Mouse (Mus musculus): ENCODE data around the gene Pla2g3. TPM values are rescaled to one million over a fixed set of nuclear protein-coding genes. Genes with fewer than 3 reads are reported as not detected.

Pla2g3 gene
- total RNA-seq, 2 experiments from 2014 or later: 0.20 TPM; not detected in 1

- DNase-seq: no peak
These were observed 48.8 kb downstream of the Pla2g3 start for GRCm38 (mm10) chr11:3536745-3537333.

GRCm38 (mm10) chr11:3537711-3538110 lies 49.6 kb downstream of the Pla2g3 start:
- no peak for DNase-seq

GRCm38 (mm10) chr11:3538341-3538740 lies 50.3 kb downstream of the Pla2g3 start:
- DNase-seq: no peak

DNA sequence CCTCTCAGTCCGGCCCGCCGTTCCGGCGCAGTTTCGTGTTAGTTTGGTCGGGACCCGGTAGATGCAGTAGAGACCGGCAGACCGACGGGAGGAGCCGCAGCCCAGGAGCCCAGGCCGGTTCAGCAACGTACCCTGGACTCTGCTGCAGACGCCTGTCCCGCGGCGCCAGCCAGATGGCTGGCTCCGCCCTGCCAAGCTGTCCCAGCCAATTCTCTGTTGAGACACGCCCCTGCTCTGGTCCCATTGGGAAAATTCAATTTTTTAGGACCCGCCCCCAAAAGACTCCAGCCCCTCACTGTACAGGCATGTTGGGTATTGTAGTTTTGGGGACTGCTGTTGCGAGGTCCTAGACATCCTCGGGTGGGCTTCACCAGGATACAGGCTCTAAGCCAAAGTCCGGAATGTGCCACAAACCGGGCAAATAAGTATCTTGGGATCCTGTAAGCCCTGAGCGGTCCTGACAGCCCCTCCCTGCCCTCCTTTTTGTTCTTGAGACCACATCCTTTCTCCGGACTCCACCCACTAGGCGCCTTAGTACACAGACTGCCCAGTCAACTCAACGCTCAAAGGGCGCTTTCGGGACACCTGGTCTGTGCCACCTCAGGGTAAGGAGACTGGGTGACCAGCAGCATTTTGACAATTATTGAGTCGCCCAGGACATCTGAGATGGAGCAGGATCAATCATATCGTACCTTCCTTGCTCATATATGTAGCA lies 51.2 kb downstream of the Pla2g3 start:
- DNase-seq: peak; percentile 91 to 93

DNA sequence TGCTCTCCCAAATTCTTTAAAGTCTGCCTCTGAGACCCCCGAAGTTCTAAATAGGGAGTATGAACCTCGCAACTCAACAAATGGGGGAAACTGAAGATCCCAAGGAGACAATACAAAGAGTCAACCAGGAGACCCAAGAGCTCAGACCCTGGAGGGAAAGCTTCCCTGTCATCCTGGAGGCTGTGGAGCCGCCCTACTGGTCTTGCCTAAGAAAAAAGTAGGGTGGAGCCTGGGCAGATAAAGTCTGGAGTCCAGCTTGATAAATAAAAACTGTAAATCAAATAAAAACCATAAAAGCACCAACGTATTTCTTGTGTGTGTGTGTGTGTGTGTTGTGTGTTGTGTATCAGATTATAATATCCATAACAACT lies 51.7 kb downstream of the Pla2g3 start:
- DNase-seq: no peak

DNA sequence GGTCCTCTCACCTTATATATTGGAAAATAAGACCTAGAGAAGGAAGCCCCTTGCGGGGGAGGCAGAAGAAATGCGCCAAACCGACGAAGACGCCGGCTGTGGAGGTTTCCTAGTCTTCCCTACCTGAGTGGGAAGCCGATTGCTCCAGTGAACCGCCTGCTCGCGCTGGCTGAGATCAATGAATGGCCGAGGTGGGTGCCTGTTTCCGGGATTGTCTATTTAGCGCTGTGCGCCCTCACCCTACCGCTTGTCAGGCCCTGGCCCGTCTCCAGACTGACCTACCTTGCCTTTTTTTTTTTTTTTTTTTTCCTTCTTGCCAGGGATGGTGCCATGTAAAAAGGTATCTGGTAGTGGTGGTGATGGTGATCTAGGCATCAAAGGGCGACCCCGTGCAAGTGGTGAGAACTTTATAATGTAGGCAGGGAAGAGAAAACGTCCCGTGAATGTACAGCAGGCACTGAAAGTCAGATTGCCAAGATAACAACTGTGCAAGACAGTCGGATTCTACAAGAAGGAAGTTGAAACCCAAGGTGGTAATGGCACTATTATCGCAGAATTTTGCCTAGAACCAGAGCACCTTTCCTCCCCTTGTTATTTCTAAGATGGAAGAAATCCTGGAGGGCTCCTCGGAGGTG lies 52.5 kb downstream of the Pla2g3 start, which contains the start of gene Smtn:
Gene Smtn (minus strand): TSS at position 162 of the 635 bp plus-strand sequence.
- DNase-seq: no peak

DNA sequence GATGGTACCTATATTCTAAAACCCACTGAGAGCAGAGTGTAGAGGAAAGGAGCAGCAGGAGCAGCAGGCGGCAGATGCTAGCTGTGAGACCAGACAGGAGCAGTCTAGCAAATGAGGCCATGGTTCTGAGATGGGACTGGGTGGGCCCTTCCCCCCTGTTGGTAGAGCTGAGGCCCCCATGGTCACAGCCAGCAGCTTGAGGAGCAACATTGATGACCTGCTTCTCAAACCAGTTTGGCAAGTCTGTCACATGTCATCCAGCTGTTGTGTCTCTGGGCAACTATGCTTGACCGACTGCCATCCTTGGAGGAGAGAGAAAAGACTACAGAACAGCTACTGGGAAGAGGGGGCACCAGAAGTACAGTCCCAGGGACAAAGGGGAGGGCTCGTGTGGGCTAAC lies 53.8 kb downstream of the Pla2g3 start:
- DNase-seq: no peak

DNA sequence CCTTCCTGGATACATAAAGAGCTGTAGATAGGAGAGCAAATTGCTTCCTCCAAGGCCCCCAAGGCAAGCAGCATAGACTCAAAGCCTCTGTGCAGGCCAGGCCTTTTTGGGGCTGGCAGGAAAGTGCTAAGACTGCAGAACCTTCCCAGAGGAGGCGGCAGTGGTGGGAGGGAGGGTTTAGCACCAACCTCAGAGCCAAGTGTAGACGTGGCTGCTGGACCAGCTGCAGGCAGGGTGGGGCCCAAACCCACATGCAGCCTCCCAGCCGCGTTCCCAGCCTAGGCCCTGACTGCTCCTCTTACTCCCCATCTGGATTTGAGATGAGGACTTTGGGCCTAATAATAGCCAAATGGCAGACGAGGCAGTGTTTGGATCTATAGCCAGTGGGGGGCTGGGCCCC lies 54.9 kb downstream of the Pla2g3 start:
- DNase-seq: peak in 1 of 2 experiments; percentile 24

DNA sequence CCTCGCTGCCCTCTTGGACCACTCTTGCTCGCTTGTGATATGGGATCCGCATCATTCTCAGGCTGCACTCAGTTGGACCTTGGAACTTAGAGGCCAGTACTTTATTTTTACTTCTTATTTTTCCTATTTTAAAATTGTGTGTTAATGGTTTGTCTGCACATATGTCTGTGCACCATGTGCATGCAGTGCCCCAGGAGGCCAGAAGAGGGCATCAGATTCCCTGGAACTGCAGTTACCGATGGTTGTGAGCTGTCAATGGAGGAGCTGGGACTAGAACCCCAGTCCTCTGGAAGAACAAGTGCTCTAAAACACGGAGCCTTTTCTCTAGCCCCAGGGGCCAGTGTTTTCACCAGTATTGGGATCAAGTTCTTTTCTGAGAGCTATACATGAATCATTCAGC lies 56.3 kb downstream of the Pla2g3 start:
- DNase-seq: no peak

DNA sequence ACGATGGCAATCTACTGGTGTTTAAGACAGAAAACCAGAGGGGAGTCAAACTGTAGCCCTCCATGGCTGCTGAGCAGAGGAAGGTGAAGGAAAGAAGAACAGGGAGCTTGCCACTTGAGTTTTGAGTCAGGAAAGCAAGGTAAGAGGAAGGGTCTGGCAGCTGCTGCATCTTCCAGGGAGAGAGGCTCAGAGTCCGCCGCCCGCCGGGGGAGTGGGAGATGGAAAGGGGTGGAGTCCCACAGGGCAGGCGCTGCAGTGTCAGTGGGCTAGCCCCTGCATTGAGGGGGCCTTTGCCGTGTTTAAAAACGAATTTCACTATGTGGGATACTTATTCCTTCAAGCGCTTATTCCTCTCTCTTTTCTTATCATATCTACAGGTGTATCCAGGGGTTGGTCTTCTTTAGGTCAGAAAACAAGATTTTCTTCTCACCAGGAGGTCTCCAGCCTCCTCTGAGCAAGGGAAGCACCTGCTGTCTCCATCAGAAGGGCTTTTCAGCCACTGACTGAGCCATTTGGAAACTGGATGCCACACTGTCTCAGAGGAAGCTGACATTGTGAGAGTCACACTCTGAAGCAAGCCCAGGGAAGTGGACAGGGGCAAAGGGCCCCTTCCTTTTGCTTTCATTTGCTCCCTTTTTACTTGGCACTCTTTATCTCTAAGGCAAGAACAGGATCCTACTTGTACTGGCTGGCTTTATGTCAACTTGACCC lies 57.6 kb downstream of the Pla2g3 start:
- DNase-seq: no peak

DNA sequence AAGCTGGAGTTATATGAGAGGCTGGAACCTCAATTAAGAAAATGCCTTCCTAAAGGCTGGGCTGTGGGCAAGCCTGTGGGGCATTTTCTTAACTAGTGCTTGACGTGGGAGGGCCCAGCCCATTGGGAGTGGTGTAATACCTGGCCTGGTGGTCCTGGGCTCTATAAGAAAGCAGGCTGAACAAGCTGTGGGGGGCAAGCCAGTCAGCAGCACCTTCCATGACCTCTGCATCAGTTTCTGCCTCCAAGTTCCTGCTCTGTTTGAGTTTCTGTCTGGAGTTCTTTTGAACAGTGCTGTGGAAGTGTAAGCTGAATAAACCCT lies 58.1 kb downstream of the Pla2g3 start:
- DNase-seq: no peak

- no peak for DNase-seq
These were observed 59.0 kb downstream of the Pla2g3 start for GRCm38 (mm10) chr11:3547047-3547446.

- DNase-seq: no peak
These were observed 59.9 kb downstream of the Pla2g3 start for GRCm38 (mm10) chr11:3547969-3548368.

DNA sequence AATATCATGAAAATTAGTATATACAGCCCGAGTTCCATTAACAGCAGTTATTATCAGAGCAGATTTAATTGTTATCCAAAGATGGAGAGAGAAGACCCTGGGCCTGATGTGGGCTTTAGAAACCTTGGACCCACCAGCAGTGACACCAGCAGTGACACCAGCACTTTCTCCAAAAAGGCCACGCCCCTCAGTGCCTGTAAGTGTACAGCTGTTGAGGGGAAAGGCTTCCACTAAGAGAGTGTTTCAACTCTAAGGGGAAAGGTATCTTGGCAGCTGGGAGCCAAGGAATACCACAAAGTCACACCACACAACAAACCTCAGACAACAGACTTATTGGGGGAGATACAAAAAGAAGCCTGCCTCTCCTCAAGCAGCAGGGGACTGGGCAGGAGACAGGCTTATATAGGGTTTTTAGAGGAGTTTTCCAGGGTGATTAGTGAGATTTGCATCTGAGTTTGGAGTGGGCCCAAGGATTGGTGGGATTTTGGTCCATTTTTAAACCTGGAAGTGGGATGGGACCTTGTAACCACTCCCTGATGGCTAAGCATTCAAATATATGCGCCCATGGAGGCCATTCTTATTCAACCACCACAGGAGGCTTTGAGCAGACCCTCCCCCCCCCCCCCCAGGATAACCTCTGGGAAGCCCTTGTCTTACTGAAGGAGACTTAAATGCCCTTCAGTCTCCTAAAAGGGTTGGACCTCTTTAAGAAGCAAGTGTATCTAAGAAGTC lies 60.6 kb downstream of the Pla2g3 start:
- DNase-seq: no peak

Other genes with a start within 250 kb of the Pla2g3 start
- 100 to 1,000 TPM; 100 to 113 TPM for gene Drg1, start 221.9 kb upstream of the Pla2g3 start, total RNA-seq (2021)
- 10 to 100 TPM; 25.5 to 37.1 TPM for gene Patz1, start 199.4 kb upstream of the Pla2g3 start, total RNA-seq (2021)
- gene Pik3ip1, start 157.9 kb upstream of the Pla2g3 start, total RNA-seq (2021): 10 to 100 TPM in 1 of 2 experiments, 1 to 10 TPM in 1; 8.0 to 12.7 TPM
- 10 to 100 TPM; 15.6 to 25.4 TPM for gene Limk2, start 79.1 kb upstream of the Pla2g3 start, total RNA-seq (2021)
- gene Rnf185, start 35.9 kb upstream of the Pla2g3 start, total RNA-seq (2021): 10 to 100 TPM; 30.8 to 42.9 TPM
- gene Inpp5j, start 16.5 kb downstream of the Pla2g3 start, total RNA-seq (2021): under 1 TPM; 0.66 to 0.76 TPM
- 10 to 100 TPM; 32.7 to 34.8 TPM for gene Selenom, start 26.4 kb downstream of the Pla2g3 start, total RNA-seq (2021)
- 10 to 100 TPM; 44.9 to 71.7 TPM for gene Smtn, start 52.3 kb downstream of the Pla2g3 start, total RNA-seq (2021)
- gene Morc2a, start 160.9 kb downstream of the Pla2g3 start, total RNA-seq (2021): 10 to 100 TPM; 42.9 to 48.4 TPM